Mouse (Mus musculus) liver, embryonic 12.5 days (tissue): Measurements from ENCODE around the gene Hoxd9. TPM values are rescaled to one million over a fixed set of nuclear protein-coding genes. Genes with fewer than 3 reads are reported as not detected.

ENCODE experiments used
- ATAC-seq: fragments of 200-750 bp; cut with Nextera tagmentation; 2 replicates; pipeline ENCODE4 v1.8.0; 2017; ENCODE audit warnings: moderate number of reproducible peaks, mild to moderate bottlenecking, moderate library complexity
- H3K27ac ChIP-seq: fragments of 300-500 bp; sonication (generic); 2 replicates; pipeline ENCODE4 v1.5.1; 2016; ENCODE audit warnings: mild to moderate bottlenecking
- H3K27me3 ChIP-seq: fragments of 300-500 bp; sonication (generic); replicated peaks from 2 replicates; pipeline ENCODE4 v1.6.1; 2016; ENCODE audit warnings: mild to moderate bottlenecking, moderate library complexity
- H3K36me3 ChIP-seq: fragments of 300-500 bp; sonication (generic); 2 replicates; pipeline ENCODE4 v1.6.1; 2016; ENCODE audit warnings: mild to moderate bottlenecking, moderate library complexity
- H3K4me1 ChIP-seq: fragments of 300-500 bp; sonication (generic); 2 replicates; pipeline ENCODE4 v1.6.1; 2016
- H3K4me2 ChIP-seq: fragments of 300-500 bp; sonication (generic); 2 replicates; pipeline ENCODE4 v1.6.1; 2016; ENCODE audit warnings: mild to moderate bottlenecking, moderate library complexity
- H3K4me3 ChIP-seq: fragments of 300-500 bp; sonication (generic); 2 replicates; pipeline ENCODE4 v1.5.1; 2016; ENCODE audit warnings: mild to moderate bottlenecking, moderate library complexity
- H3K9ac ChIP-seq: fragments of 300-500 bp; sonication (generic); 2 replicates; pipeline ENCODE4 v1.6.1; 2016; ENCODE audit warnings: mild to moderate bottlenecking, moderate library complexity
- H3K9me3 ChIP-seq: fragments of 300-500 bp; sonication (generic); replicated peaks from 2 replicates; pipeline ENCODE4 v1.6.1; 2016; ENCODE audit warnings: mild to moderate bottlenecking, moderate library complexity
- WGBS: fragments of 180-500 bp; shearing (Covaris S2); methylation state at CpG from one replicate; pipeline ENCODE4 v1.1.7; 2016; ENCODE audit not compliant: insufficient replicate concordance; 5-methylcytosine and 5-hydroxymethylcytosine counted together
- polyA plus RNA-seq: library from polyadenylated mRNA; unstranded; fragments of >200 nt; fragmentation: Nextera tagmentation; extraction: Ambion mirVana; gene quantifications from 2 replicates; pipeline ENCODE4 v1.2.1, GENCODE M21; 2016

Hoxd9 gene
- polyA plus RNA-seq, 1 experiment from 2014 or later, result 0.06 TPM

- H3K36me3 ChIP-seq, result no peaks in the 10 kb centered on the region
- WGBS, result under 1% methylated on average over 23 of the region's 23 CpGs
- no peak overlapping the region for H3K4me3 ChIP-seq
- H3K4me2 ChIP-seq, result no peak overlapping the region
- ATAC-seq, result no peak
- H3K27me3 ChIP-seq, result peaks cover 100% of the 10 kb centered on the region
- no peaks in the 10 kb centered on the region for H3K9me3 ChIP-seq
- H3K9ac ChIP-seq, result no peak overlapping the region
- H3K27ac ChIP-seq, result no peak overlapping the region
- H3K4me1 ChIP-seq, result peaks cover 13% of the 10 kb centered on the region
These were observed 17.5 kb upstream of the Hoxd9 start for GRCm38 (mm10) chr2:74679980-74680379.

DNA sequence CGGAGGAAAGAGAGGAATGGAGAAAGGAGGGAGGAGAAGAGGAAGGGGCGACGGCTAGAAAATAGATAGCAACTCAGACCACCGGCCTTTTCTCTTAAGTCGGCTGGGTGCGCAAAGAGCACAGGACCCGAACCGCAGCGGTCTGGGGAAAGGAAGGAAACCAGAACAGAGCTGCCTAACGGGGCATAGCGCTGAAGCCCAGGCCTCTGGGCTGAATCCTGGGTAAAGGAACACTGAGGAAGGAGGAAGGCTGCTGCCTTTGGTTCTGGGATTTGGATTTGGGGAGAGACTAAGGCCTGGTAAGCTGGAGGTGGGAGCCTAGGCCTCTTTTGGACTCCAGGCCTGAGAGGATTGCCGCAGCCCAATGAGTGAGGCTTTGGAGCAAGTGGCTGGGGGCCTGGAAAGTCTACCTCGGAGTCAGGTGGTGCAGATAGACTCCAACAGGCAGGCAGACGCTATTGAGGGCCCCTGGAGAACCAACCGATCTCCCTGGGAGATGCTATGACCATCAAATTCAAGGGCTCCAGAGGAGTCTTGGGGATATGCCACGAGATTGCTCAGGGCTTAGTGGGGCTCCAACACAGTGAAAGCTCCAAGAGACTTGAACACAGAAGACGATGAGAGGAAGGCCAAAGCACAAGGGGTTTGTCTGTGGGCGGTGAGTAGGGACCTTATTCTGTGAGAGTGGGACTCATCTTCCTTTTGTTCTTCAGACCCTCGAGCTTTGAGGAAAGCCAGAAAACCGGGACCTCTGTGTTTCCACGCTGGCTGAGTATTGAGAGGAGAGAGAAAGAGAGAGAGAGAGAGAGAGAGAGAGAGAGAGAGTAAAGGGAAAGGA lies 16.7 kb upstream of the Hoxd9 start:
- Histone ChIP-seq H3K27me3 (peaks cover 99% of the 10 kb centered on the region), H3K4me1 (peaks cover 13% of the 10 kb centered on the region), H3K4me2 (no peak overlapping the region), H3K9me3 (no peaks in the 10 kb centered on the region), H3K27ac (no peak overlapping the region), H3K36me3 (no peaks in the 10 kb centered on the region), H3K9ac (no peak overlapping the region), H3K4me3 (no peak overlapping the region)
- 3% methylated on average over 21 of the region's 21 CpGs for WGBS
- no peak for ATAC-seq

GRCm38 (mm10) chr2:74681594-74682531 lies 15.7 kb upstream of the Hoxd9 start:
- ATAC-seq, result no peak
- Histone ChIP-seq H3K9me3 (no peaks in the 10 kb centered on the region), H3K9ac (no peak overlapping the region), H3K4me1 (peaks cover 13% of the 10 kb centered on the region), H3K4me2 (peak overlapping the region; percentile 24; the same call in 1 of the 2 replicates), H3K27me3 (peaks cover 96% of the 10 kb centered on the region), H3K27ac (no peak overlapping the region), H3K36me3 (no peaks in the 10 kb centered on the region), H3K4me3 (peak overlapping the region; percentile 19)
- 2% methylated on average over 72 of the region's 78 CpGs for WGBS

DNA sequence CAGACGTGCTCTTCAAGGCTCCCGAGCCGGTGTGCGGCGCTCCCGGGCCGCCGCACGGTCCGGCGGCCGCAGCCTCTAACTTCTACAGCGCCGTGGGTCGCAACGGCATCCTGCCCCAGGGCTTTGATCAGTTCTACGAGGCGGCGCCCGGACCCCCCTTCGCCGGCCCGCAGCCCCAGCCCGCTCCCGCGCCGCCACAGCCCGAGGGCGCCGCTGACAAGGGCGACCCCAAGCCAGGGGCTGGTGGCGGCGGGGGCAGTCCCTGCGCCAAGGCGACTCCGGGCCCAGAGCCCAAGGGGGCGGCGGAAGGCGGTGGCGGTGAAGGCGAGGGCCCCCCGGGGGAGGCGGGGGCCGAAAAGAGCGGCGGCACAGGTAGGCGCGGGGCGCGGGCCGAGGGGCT lies 14.7 kb upstream of the Hoxd9 start:
- H3K9me3 ChIP-seq, result no peaks in the 10 kb centered on the region
- 3% methylated on average over 40 of the region's 51 CpGs for WGBS
- H3K27me3 ChIP-seq, result peaks cover 96% of the 10 kb centered on the region
- 0 out of 2 replicates have a peak overlapping the region, but pooled peaks have one; percentile 19 for H3K4me3 ChIP-seq
- H3K4me1 ChIP-seq, result peaks cover 13% of the 10 kb centered on the region
- ATAC-seq, result no peak
- H3K36me3 ChIP-seq, result no peaks in the 10 kb centered on the region
- H3K4me2 ChIP-seq, result peak overlapping the region; percentile 18; the same call in 1 of the 2 replicates
- no peak overlapping the region for H3K9ac ChIP-seq
- H3K27ac ChIP-seq, result no peak overlapping the region

GRCm38 (mm10) chr2:74683471-74683951 lies 14.0 kb upstream of the Hoxd9 start:
- Histone ChIP-seq H3K4me1 (peaks cover 13% of the 10 kb centered on the region), H3K4me3 (no peak overlapping the region), H3K9me3 (no peaks in the 10 kb centered on the region), H3K9ac (no peak overlapping the region), H3K36me3 (no peaks in the 10 kb centered on the region), H3K27me3 (peaks cover 96% of the 10 kb centered on the region), H3K4me2 (no peak overlapping the region), H3K27ac (no peak overlapping the region)
- WGBS, result 4% methylated on average over 18 of the region's 18 CpGs
- no peak for ATAC-seq

DNA sequence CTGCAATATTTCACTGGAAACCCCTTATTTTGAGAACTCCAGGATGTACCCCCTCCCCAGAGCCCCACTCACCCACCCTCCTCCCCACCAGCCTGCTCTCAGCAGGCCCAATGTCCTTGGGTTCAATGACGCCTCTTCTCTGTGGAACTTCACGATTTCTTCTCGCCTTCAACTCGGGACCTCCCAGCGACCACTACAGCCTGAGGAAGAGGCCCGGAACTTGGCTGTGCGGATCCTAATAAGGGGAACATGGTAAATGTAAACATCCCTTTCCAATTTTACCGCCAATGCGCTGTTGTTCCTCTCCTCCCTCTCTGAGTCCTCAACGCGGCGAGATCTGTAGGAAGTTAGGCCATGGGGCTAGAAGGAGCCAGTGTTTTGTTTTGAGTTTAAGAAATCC lies 13.4 kb upstream of the Hoxd9 start:
- H3K4me1 ChIP-seq, result peaks cover 13% of the 10 kb centered on the region
- 1% methylated on average over 12 of the region's 12 CpGs for WGBS
- H3K36me3 ChIP-seq, result no peaks in the 10 kb centered on the region
- H3K9me3 ChIP-seq, result no peaks in the 10 kb centered on the region
- H3K27me3 ChIP-seq, result peaks cover 96% of the 10 kb centered on the region
- H3K9ac ChIP-seq, result no peak overlapping the region
- no peak overlapping the region for H3K4me3 ChIP-seq
- H3K4me2 ChIP-seq, result no peak overlapping the region
- no peak for ATAC-seq
- H3K27ac ChIP-seq, result no peak overlapping the region

GRCm38 (mm10) chr2:74685059-74685603 lies 12.4 kb upstream of the Hoxd9 start:
- H3K36me3 ChIP-seq, result no peaks in the 10 kb centered on the region
- no peak overlapping the region for H3K4me2 ChIP-seq
- H3K27ac ChIP-seq, result no peak overlapping the region
- H3K9ac ChIP-seq, result no peak overlapping the region
- no peaks in the 10 kb centered on the region for H3K9me3 ChIP-seq
- no peak overlapping the region for H3K4me3 ChIP-seq
- ATAC-seq, result no peak
- WGBS, result 11% methylated on average over 4 of the region's 4 CpGs
- H3K27me3 ChIP-seq, result peaks cover 96% of the 10 kb centered on the region
- H3K4me1 ChIP-seq, result peaks cover 13% of the 10 kb centered on the region

GRCm38 (mm10) chr2:74686301-74686987 lies 11.1 kb upstream of the Hoxd9 start:
- Histone ChIP-seq H3K27ac (no peak overlapping the region), H3K9me3 (no peaks in the 10 kb centered on the region), H3K4me2 (no peak overlapping the region), H3K36me3 (no peaks in the 10 kb centered on the region), H3K4me3 (no peak overlapping the region), H3K4me1 (peaks cover 13% of the 10 kb centered on the region), H3K27me3 (peaks cover 94% of the 10 kb centered on the region), H3K9ac (no peak overlapping the region)
- ATAC-seq, result no peak
- 7% methylated on average over 17 of the region's 17 CpGs for WGBS

- WGBS, result 2% methylated on average over 27 of the region's 27 CpGs
- no peak for ATAC-seq
- Histone ChIP-seq H3K4me1 (peaks cover 8% of the 10 kb centered on the region), H3K27me3 (peaks cover 94% of the 10 kb centered on the region), H3K9me3 (no peaks in the 10 kb centered on the region), H3K4me2 (no peak overlapping the region), H3K36me3 (no peaks in the 10 kb centered on the region), H3K4me3 (no peak overlapping the region), H3K9ac (no peak overlapping the region), H3K27ac (no peak overlapping the region)
These were observed 10.4 kb upstream of the Hoxd9 start for GRCm38 (mm10) chr2:74686988-74687697.

GRCm38 (mm10) chr2:74687698-74688555 lies 9.6 kb upstream of the Hoxd9 start:
- H3K4me1 ChIP-seq, result peaks cover under 1% of the 10 kb centered on the region; the same call in 1 of the 2 replicates
- H3K9ac ChIP-seq, result no peak overlapping the region
- WGBS, result 2% methylated on average over 31 of the region's 31 CpGs
- H3K4me2 ChIP-seq, result no peak overlapping the region
- no peak overlapping the region for H3K27ac ChIP-seq
- H3K36me3 ChIP-seq, result no peaks in the 10 kb centered on the region
- H3K27me3 ChIP-seq, result peaks cover 94% of the 10 kb centered on the region
- no peak for ATAC-seq
- no peaks in the 10 kb centered on the region for H3K9me3 ChIP-seq
- no peak overlapping the region for H3K4me3 ChIP-seq
